Mouse (Mus musculus) forebrain, embryonic 14.5 days (tissue): ENCODE data around the gene Tab3. TPM values are rescaled to one million over a fixed set of nuclear protein-coding genes. Genes with fewer than 3 reads are reported as not detected.

Experiments used
- ATAC-seq: fragments of 200-750 bp; cut with Nextera tagmentation; 2 replicates; pipeline ENCODE4 v1.8.0; 2017; ENCODE audit warnings: mild to moderate bottlenecking, moderate library complexity
- DNase-seq: peaks from one replicate; pipeline ENCODE4 v3.0.0-alpha.2; 2015; ENCODE audit warnings: low spot score
- H3K27ac ChIP-seq: fragments of 300-500 bp; sonication (generic); 2 replicates; pipeline ENCODE4 v1.5.1; 2014; ENCODE audit warnings: low read depth, mild to moderate bottlenecking, control low read depth, low read length, moderate library complexity
- H3K27me3 ChIP-seq: fragments of 300-500 bp; sonication (generic); replicated peaks from 2 replicates; pipeline ENCODE4 v1.6.1; 2014; ENCODE audit warnings: low read length, control low read depth, mixed read lengths; ENCODE audit not compliant: control insufficient read depth, insufficient read depth
- H3K36me3 ChIP-seq: fragments of 300-500 bp; sonication (generic); 2 replicates; pipeline ENCODE4 v1.6.1; 2014; ENCODE audit warnings: low read length, control low read depth; ENCODE audit not compliant: control insufficient read depth, insufficient read depth
- H3K4me1 ChIP-seq: fragments of 300-500 bp; sonication (generic); 2 replicates; pipeline ENCODE4 v1.6.1; 2014; ENCODE audit warnings: antibody characterized with exemption, low read length, control low read depth; ENCODE audit not compliant: control insufficient read depth, insufficient read depth
- H3K4me2 ChIP-seq: fragments of 300-500 bp; sonication (generic); 2 replicates; pipeline ENCODE4 v1.6.1; 2014; ENCODE audit warnings: mild to moderate bottlenecking, control low read depth, low read length
- H3K4me3 ChIP-seq: fragments of 300-500 bp; sonication (generic); 2 replicates; pipeline ENCODE4 v1.5.1; 2014; ENCODE audit warnings: low read depth, low read length, control low read depth
- H3K9ac ChIP-seq: fragments of 300-500 bp; sonication (generic); 2 replicates; pipeline ENCODE4 v1.6.1; 2014; ENCODE audit warnings: mild to moderate bottlenecking, low read length, control low read depth, moderate library complexity
- H3K9me3 ChIP-seq: fragments of 300-500 bp; sonication (generic); replicated peaks from 2 replicates; pipeline ENCODE4 v1.6.1; 2016; ENCODE audit warnings: low read length, control low read depth, mixed read lengths; ENCODE audit not compliant: control insufficient read depth
- WGBS: fragments of 180-500 bp; shearing (Covaris S2); extraction: QIAGEN DNeasy Blood & Tissue Kit; methylation state at CpG from one replicate; pipeline ENCODE4 v1.1.7; 2014; 5-methylcytosine and 5-hydroxymethylcytosine counted together
- polyA plus RNA-seq: library from polyadenylated mRNA; unstranded; fragments of >200 nt; fragmentation: Nextera tagmentation; extraction: Ambion mirVana; gene quantifications from 2 replicates; pipeline ENCODE4 v1.2.1, GENCODE M21; 2014

The Tab3 gene
- 6.1 and 6.4 TPM in 2 replicates for polyA plus RNA-seq

DNA sequence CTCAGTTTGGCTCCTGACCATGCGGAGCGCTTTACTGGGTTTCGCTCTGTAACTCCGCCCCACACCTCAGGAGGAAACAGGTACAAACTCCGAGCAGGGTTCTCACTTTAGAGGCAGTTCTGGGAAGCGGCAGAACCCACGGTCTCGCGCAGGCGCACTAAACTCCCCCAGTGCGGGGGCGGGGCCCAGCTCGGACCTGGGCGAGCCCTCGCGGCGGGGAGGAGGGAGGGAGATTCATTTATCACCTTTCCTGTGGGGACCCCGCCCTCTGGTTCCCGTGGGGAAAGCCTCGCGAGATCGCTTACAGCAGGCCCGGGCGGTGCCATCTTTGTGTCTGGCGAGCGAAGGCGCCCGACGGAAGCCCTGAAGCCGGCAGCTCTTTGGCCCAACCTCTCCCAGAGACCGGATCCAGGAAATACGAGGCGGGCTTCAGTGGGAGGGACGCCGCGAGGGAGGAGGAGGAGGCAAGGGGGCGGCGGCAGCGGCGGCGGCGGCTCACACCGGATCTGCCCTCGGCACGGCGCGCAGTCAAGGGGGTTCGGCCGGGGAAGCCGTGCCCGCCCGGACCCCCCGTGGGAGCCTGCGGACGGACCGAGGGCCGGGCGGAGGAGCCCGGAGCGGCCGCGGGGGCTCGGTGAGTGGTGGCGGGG, at the start of gene Tab3:
Gene Tab3 (plus strand): TSS at position 491 of the 650 bp plus-strand sequence.
- no peaks in the 10 kb centered on the region for H3K36me3 ChIP-seq
- WGBS = 31% methylated on average over 57 of the region's 64 CpGs
- H3K27ac ChIP-seq = peak within 1 kb of the TSS; percentile 39; the same call in 1 of the 2 replicates
- peak; percentile 95 for DNase-seq
- H3K4me3 ChIP-seq = peak within 1 kb of the TSS; percentile 56
- ATAC-seq = peak; percentile 98
- H3K9me3 ChIP-seq = no peaks in the 10 kb centered on the region
- H3K4me1 ChIP-seq = no peaks in the 10 kb centered on the region
- H3K9ac ChIP-seq = peak within 1 kb of the TSS; percentile 76
- peak within 1 kb of the TSS; percentile 59 for H3K4me2 ChIP-seq
- no peaks in the 10 kb centered on the region for H3K27me3 ChIP-seq

DNA sequence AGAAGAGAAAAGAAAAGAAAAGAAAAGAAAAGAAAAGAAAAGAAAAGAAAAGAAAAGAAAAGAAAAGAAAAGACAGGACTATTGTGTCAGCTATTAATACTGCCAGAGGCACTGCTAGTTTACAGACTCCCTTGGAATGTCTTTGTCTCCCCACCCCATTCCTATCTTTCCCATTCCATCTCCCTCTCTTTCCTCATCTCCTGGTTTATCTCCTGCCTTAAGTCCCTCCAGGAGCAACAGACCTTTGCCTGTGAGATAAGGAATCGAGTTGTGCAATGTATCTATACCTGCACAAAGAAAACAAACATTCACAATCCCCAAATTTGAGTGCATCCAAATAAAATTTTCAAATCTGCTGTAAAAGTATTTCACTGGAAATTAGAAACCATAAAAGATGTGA, 48.3 kb upstream of the Tab3 start:
- no peak overlapping the region for H3K4me3 ChIP-seq
- no peaks in the 10 kb centered on the region for H3K27me3 ChIP-seq
- no peaks in the 10 kb centered on the region for H3K36me3 ChIP-seq
- DNase-seq (no peak), ATAC-seq (no peak)
- WGBS = 71% methylated on average over 1 of the region's 1 CpGs
- no peak overlapping the region for H3K4me2 ChIP-seq
- no peaks in the 10 kb centered on the region for H3K9me3 ChIP-seq
- no peaks in the 10 kb centered on the region for H3K4me1 ChIP-seq
- H3K27ac ChIP-seq = no peak overlapping the region
- no peak overlapping the region for H3K9ac ChIP-seq

DNA sequence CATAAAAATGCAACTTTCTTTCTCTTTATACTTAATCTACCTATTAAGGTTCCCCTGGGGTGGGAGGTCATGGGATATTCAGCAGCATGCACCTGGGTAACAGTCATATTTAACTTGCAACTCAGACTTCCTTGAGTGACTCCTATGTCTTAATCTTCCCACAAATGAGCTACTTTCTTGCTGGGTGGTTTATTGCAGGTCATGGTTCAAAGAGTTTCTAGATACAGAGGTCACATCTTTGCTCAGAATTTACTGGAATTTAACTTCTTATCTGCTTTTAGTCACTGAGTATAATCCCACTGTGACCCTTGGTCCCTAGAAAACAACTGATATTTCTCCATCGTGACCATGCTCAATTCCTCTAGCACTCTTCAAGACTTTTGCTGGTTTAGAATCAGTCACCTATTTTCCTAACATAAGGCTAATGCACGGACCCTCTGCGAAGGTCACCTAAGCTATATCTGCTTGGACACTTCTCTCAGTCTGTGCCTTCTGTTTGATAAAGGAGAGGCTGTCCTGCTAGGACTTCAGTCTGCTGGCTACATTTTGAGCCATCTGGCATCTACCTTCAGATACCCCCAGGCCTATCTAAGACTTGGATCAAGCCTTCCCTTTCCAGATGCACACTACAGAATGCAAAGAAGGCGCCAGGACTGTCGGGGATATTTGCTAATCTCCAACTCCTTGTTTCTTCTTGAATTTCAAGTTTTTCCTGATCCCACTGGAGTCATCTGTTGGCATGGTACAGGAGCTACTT, 47.4 kb upstream of the Tab3 start:
- 80% methylated on average over 5 of the region's 5 CpGs for WGBS
- no peaks in the 10 kb centered on the region for H3K4me1 ChIP-seq
- no peak for ATAC-seq

DNA sequence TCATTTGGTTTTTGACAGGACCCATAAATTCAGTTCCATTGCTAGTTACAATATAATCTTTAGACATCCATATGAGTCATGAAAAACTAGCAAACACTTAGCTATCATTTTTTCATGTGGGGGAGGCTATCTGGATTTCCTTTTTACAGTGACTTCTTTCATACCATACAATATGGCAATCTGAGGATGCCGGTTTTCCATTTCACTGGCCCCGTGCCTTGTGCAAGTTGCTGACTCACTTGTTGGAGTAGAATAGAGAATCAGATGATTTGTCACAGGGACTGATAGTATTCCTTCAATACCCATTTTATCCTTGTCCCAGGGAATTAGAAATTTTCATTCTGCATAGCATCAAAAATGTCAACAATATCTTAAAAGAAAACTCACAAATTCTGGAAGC, 14.9 kb upstream of the Tab3 start:
- ATAC-seq = no peak
- no peaks in the 10 kb centered on the region for H3K9me3 ChIP-seq
- no peaks in the 10 kb centered on the region for H3K4me1 ChIP-seq
- no peaks in the 10 kb centered on the region for H3K27me3 ChIP-seq
- H3K27ac ChIP-seq = no peak overlapping the region
- H3K9ac ChIP-seq = no peak overlapping the region
- H3K4me3 ChIP-seq = no peak overlapping the region
- DNase-seq = no peak
- no peaks in the 10 kb centered on the region for H3K36me3 ChIP-seq
- 82% methylated on average over 2 of the region's 2 CpGs for WGBS
- no peak overlapping the region for H3K4me2 ChIP-seq

More for the DNA sequence above, 47.4 kb upstream of the Tab3 start:
- Histone ChIP-seq H3K9me3 (no peaks in the 10 kb centered on the region), H3K36me3 (no peaks in the 10 kb centered on the region), H3K4me2 (no peak overlapping the region), H3K9ac (no peak overlapping the region), H3K27ac (no peak overlapping the region), H3K27me3 (no peaks in the 10 kb centered on the region), H3K4me3 (no peak overlapping the region)
- DNase-seq = no peak

DNA sequence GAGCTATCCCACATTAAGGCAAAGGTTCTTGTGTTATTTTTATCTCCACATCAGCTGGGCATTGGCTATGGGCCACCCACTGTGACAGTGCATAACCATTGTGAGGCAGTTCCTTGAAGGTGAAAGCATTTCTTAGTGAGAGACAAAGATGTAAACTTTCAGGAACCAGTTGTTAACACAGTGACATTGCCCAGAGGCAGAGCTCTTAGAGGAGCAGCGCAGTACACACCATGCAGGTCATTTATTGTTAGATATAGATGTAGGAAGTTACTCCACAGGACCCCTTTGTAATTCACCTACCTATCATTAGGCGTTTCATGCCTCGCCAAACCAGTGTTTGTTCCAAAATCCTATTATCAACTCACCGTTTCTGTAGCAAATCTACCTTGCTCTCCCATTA, 7.6 kb upstream of the Tab3 start:
- Histone ChIP-seq H3K4me3 (no peak overlapping the region), H3K4me1 (no peaks in the 10 kb centered on the region), H3K27ac (no peak overlapping the region), H3K27me3 (no peaks in the 10 kb centered on the region), H3K9ac (no peak overlapping the region), H3K9me3 (no peaks in the 10 kb centered on the region), H3K4me2 (no peak overlapping the region), H3K36me3 (no peaks in the 10 kb centered on the region)
- ATAC-seq = no peak
- 76% methylated on average over 4 of the region's 4 CpGs for WGBS
- DNase-seq = no peak

DNA sequence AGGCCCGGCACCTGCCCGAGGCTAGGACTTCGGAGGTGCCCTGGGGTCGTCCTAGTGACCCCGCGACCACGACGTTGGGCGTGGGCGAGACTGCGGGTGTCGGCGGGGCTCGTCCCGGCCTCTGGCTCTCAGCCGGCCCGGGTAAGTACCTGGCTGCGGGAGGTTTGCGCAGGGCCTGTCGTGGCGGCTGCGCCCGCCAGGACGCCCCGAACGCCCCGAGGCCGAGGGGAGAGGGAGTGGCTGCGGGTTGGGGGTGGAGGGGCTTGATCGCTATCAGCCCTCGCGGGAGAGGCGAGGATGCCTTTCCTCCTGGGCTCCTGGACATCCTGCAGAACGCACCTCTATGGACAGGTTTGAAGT, 340 bp downstream of the Tab3 start:
- no peaks in the 10 kb centered on the region for H3K27me3 ChIP-seq
- H3K9me3 ChIP-seq = no peaks in the 10 kb centered on the region
- H3K4me2 ChIP-seq = peak overlapping the region; percentile 59
- H3K4me3 ChIP-seq = peak overlapping the region; percentile 56
- no peaks in the 10 kb centered on the region for H3K4me1 ChIP-seq
- DNase-seq (peak; percentile 7), ATAC-seq (peak; percentile 76)
- WGBS = 23% methylated on average over 30 of the region's 34 CpGs
- peak overlapping the region; percentile 76 for H3K9ac ChIP-seq
- H3K36me3 ChIP-seq = no peaks in the 10 kb centered on the region
- peak overlapping the region; percentile 39; the same call in 1 of the 2 replicates for H3K27ac ChIP-seq

DNA sequence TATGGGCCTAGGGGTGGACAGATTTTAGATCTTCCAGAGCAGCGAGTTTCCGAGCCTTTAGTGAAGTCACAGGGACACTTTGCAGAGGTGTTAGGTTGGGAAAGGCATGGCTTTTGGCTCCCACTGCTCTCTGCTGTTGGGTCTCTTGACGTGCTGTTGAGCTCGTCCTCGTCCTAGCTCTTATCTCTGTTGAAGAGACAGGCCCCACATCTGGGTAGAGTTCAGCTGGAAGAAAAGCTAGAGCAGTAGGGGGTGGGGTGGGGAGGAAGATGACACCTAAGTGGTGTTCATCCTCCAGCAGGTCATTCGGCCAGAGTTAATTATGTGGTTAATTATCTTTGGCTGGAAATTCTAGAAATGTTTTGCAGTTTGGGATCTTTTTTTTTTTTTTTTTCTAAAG, 2.5 kb downstream of the Tab3 start:
- Histone ChIP-seq H3K4me3 (no peak overlapping the region), H3K4me1 (no peaks in the 10 kb centered on the region), H3K9ac (no peak overlapping the region), H3K36me3 (no peaks in the 10 kb centered on the region), H3K9me3 (no peaks in the 10 kb centered on the region), H3K27me3 (no peaks in the 10 kb centered on the region), H3K4me2 (no peak overlapping the region), H3K27ac (no peak overlapping the region)
- ATAC-seq (no peak), DNase-seq (no peak)
- WGBS = 82% methylated on average over 6 of the region's 6 CpGs

DNA sequence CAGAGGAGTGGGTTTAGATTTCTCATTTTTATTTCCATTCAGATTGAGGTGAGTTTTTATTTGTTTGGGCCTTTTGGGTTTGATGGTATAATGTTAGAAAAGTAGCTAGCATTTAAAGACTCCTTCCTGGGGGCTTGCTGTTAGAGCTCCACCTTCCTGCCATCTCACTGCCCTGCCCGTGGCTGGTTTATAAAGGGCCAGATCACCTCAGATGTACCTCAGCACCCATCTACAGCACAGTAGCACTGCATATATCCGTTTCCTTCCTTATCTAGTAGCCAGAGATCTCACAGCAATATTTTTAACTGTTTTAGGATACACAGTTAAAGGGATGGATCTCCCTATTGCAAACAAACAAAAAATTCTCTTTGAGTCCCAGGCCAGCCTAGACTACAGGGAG, 6.9 kb downstream of the Tab3 start:
- WGBS = 60% methylated on average over 2 of the region's 2 CpGs
- H3K27ac ChIP-seq = no peak overlapping the region
- no peak overlapping the region for H3K4me3 ChIP-seq
- no peak overlapping the region for H3K4me2 ChIP-seq
- no peaks in the 10 kb centered on the region for H3K36me3 ChIP-seq
- H3K9ac ChIP-seq = no peak overlapping the region
- H3K9me3 ChIP-seq = no peaks in the 10 kb centered on the region
- no peak for ATAC-seq
- DNase-seq = no peak
- H3K4me1 ChIP-seq = no peaks in the 10 kb centered on the region
- H3K27me3 ChIP-seq = no peaks in the 10 kb centered on the region

DNA sequence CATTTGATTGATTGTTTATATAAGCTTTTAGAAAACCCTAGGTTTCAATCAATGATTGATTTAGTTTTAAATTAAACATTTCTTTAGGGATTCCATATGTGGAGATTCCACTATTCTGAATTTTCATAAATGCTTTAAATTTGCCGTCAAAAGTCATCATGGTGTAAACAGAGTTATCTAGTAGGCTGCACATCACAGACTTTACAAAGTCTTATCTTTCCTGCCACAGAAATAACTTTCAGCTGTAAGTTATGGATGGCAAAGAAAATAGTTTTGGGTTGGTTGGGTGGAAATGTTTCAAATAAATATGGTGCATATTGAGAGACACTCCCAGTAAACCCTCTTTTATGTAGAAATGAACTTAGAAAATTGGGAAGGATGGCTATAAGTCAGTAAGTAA, 8.7 kb downstream of the Tab3 start:
- no peaks in the 10 kb centered on the region for H3K9me3 ChIP-seq
- H3K36me3 ChIP-seq = no peaks in the 10 kb centered on the region
- WGBS = 96% methylated on average over 1 of the region's 1 CpGs
- H3K4me1 ChIP-seq = no peaks in the 10 kb centered on the region
- no peak overlapping the region for H3K27ac ChIP-seq
- no peaks in the 10 kb centered on the region for H3K27me3 ChIP-seq
- H3K4me3 ChIP-seq = no peak overlapping the region
- DNase-seq = no peak
- ATAC-seq = no peak
- H3K9ac ChIP-seq = no peak overlapping the region
- H3K4me2 ChIP-seq = no peak overlapping the region
